Mouse (Mus musculus): ENCODE measurements around the gene Mbd3l2.

- no peak for TF ChIP-seq CTCF (IDR thresholded peaks at IDR 0.05; ENCODE audit: extremely low read depth, insufficient read depth, insufficient read length, insufficient replicate concordance)
- no peak for TF ChIP-seq POLR2A (IDR thresholded peaks at IDR 0.05; ENCODE audit: low read depth, low read length)
Observed at GRCm38 (mm10) chr9:18385782-18386181, 44.7 kb upstream of the Mbd3l2 start.
